Mouse (Mus musculus) ES-CJ7 (cell line): ENCODE measurements at regions not wholly inside any gene's neighbourhood (a gene's known extent, or its start where the extent isn't known, plus 50 kb on each side); places are given as distances from the start of the nearest gene placed in this dataset.
A peak's percentile ranks its signal among the peaks of the same experiment; 100 is the strongest.

ENCODE experiments used
- DNase-seq: peaks from one replicate; pipeline ENCODE4 v3.0.0; 2011; ENCODE audit warnings: low read depth, low spot score

DNA sequence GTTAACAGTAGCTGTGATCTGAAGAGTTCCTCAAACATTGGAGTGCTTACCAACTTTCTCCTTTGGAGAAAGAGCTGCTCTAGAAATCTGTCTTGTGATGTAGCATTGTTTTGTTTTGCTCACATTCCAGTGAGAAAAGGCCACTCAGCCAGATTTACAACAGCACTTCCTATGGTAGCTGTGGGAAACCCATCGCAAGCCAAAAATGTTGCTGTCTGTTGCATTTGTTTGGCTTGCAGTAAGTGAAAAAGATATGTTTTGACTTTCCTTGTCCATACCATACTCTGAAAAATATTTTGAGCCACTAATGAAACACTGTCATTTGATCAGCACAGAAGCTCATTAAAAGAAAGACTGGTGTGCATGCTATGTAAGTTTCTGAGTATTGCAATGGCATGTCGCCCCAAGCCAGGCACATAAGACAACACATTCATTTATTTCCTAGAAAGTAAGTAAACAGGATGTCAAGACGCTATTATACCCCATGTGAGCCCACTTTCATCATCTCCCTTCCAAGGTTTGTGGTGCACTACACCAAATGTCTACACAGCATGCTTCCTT is 66.2 kb downstream of the Car2 start:
- no peak for DNase-seq

DNA sequence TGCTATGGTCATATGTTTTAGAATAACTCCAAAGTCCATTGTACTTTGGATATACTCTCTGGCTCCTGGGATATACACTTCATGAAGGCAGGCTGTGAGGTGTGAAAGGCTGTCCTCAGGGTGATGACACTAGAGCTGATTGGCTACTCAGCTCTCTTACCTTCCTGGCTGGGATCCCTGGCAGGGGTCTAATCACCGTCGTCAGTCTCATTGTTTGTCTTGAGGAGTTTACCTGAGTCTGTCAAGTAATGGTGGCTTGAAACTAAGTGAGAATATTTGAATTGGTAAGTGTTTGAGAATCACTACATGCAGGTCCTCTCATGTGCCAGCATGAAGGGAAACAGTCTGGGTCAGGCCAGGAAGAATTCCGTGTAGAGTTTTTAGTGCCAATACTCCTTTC is 66.9 kb downstream of the Car2 start:
- DNase-seq, result peak; percentile 39

DNA sequence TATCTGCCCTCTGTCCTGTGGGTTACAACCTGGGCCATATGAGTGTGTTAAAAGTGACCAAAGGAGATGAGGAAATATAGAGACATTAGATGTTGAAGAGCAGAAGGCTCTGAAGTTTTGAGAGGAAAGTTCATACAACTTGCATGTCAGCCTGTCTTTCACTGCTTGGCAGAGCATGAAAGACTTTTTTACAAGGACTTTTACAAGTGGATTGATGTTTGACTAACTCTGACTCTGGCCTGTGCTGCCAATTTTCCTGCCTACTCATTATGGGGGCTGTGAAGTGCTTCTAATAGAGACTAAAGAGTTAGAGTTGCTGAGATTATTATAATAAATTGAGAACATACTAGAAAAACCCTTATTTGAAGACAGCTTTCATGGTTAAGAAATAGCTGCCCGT is 71.4 kb downstream of the Car2 start:
- no peak for DNase-seq

GRCm38 (mm10) chr3:14958277-14958676 is 72.2 kb downstream of the Car2 start:
- DNase-seq, result no peak

DNA sequence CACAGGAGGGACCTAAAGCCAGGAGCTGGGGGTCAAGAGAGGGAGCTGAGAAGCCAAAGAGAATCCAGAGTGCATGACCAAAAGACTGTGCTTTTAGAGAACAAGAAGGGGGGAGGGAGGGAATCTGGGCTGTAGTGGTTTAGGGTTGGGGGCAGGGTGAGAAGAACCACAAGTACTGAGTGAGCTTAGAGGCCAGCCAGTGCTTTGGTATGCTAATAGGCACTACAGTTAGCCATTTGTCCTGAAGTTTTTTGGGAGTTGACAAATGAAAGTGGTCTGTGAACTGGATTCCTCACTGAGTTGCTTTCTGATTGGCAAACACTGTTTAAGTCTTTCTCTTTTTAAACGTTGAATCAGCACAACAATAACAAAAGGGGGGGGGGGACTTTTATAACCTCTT is 73.5 kb downstream of the Car2 start:
- peak; percentile 80 for DNase-seq

DNA sequence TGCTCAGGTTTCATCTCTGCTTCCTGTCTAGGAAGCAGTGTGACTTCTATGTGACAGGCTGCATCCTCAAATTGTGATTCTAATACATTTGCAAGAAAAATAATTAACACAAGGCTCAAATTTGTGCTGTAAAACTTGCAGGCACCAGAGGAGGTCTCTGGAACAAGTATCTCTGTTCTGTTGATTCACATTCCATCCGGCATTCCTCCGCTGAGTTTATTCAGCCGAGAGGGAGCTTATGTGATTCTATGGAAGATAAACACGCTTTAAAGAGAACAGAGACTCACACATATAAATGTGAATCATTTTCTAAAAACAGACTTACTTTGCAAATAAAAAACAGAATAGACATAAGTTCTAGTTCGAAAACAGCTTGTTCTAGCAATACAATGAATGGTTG is 78.7 kb downstream of the Car2 start:
- DNase-seq, result no peak

DNA sequence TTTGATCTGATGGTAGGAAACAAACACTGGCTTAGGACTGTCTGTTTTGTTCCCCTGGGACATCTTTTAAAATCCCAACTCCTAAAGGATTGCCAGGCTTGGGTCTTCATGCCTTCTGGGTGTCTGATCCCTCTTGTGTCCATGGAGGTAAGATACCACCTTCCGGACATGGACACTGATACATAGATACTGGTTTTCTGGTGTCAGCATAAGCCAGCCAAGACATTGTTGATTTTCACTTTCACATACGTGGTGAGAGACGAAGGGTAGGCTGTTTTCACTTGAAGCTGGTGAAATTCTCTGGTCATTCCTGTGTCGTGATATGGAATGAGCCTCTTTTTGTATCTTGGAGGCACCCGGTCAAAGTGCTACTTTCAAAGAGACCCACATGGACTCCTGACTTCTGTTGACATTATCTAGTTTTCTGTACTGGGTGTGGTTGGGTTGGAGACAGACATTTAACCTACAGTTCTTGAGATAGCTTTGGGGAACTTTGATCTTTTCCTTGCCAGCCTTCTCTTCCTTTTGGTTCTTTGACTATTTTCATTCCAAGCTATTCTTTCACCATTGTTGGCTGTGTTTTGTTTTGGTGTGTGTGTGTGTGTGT is 79.5 kb downstream of the Car2 start:
- no peak for DNase-seq

DNA sequence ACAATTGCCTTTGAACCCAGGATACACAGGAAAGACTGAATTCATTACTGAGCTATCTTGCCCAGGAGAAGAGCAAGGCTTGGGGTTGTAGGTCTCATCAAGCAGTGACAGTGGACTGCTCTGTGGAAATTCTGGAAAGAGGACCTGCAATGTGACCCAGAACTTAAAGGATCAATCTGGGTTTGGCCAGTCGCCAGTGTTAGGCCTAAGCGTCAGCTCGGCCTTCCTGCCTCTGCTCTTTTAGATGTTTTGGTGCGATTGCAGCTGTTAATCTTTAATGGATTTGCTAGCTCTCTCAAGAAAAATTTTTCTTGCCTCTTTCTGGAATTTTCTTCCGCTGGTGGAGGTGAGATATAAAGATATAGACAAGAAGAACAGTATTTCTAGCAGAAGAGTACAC is 81.2 kb downstream of the Car2 start:
- no peak for DNase-seq

DNA sequence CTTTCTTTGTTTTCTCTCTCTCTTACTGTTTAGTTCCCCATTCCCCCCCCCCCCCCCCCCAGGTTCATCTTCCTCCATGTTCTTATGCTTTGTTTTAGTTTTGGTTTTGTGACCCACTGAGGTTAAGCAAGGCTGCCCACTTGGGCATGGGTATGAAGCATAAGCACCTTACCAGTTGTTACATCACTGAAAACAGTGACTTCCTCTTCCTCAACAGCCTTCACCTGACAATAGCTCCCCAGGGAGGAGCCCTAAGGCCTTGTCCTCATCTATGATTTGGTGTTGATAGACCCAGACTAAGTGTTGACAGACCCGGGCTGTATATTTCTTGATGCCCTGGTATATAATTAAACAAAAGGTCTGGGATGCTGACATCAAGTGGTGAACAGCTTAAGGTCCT is 82.3 kb downstream of the Car2 start:
- no peak for DNase-seq

GRCm38 (mm10) chr3:14969698-14970097 is 83.6 kb downstream of the Car2 start:
- no peak for DNase-seq

DNA sequence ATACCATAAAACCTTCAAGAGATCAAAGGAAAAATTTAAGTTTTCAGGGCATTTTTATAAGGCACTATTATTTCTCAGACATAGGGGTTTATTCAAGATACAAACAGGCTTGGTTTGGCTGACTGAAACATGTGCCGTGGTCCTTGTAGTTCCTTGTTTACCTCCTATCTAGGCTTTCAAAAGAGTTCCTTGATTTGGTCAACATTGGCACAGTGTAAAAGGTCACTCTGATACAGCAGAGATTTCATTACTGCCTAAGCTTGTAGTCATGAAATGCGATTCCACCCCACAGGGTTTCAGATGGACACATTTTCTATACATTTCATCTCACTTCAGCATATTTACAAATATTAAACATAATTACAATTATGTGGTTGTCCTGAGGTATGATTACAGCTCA is 85.6 kb downstream of the Car2 start:
- no peak for DNase-seq

- no peak for DNase-seq
These were observed 88.7 kb downstream of the Car2 start for GRCm38 (mm10) chr3:14974758-14975157.

DNA sequence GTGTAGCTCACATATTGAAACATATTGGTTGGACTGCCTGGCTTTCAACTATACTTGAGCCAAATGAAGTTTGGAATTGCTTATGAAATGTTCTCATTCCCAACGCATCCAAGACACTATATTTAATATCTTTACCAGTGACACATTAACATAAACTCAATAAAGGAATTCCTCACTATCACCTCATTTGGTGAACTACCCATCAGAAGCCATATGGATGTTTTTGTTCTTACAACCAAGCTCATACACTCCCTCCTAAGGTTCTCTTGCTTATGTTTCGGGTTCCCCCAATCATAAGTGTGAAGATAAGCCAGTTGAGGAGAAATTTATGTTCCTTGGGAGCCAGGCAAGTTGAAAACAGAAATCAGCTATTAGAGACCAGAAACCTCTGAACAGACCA is 89.1 kb downstream of the Car2 start:
- DNase-seq, result no peak

GRCm38 (mm10) chr3:14979116-14979613 is 93.1 kb downstream of the Car2 start:
- no peak for DNase-seq

GRCm38 (mm10) chr3:14989635-14990034 is 103.6 kb downstream of the Car2 start:
- DNase-seq, result no peak

DNA sequence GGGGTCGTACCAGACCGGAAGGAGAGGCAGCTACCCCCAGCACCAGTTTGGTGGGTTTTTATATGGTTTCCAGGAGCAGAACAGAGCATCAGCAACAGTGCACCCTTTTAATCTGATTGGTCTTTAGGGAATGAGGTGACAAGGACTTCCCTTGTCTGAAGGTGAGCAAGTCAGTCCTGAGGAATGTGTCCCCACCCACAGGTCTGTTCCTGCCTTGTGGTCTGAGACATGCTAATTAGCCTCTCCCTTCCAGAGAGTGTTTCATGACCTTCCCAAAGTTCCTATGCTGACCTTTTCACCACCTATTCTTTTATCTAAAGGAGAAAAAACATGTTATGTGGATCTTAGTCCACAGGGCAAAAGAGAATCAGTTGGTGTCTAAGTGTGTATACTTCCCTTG is 107.9 kb downstream of the Car2 start:
- peak; percentile 93 for DNase-seq

DNA sequence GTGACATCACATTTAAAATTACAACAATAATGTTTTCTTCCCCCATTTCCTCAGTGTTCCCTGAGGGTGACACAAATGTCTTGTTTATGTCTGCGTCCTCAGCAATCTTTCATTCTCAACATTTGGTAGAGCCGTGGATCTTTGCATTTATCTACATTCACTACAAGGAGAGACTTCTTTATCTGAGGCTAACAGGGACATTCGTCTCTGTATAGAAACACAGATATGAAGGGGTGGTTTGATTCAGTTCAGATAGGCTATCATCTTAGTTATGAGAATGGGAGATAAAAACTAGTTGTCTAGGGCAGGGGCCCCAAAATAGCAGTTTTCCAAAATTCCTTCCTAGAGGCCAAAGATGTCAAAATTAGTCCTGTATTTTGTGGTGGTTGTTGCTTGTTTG is 111.2 kb downstream of the Car2 start:
- no peak for DNase-seq

- peak; percentile 85 for DNase-seq
These were observed 112.4 kb downstream of the Car2 start for GRCm38 (mm10) chr3:14998521-14998920.

GRCm38 (mm10) chr3:14999411-14999810 is 113.3 kb downstream of the Car2 start:
- peak; percentile 57 for DNase-seq

GRCm38 (mm10) chr3:14999914-15000313 is 113.8 kb downstream of the Car2 start:
- peak; percentile 98 for DNase-seq

DNA sequence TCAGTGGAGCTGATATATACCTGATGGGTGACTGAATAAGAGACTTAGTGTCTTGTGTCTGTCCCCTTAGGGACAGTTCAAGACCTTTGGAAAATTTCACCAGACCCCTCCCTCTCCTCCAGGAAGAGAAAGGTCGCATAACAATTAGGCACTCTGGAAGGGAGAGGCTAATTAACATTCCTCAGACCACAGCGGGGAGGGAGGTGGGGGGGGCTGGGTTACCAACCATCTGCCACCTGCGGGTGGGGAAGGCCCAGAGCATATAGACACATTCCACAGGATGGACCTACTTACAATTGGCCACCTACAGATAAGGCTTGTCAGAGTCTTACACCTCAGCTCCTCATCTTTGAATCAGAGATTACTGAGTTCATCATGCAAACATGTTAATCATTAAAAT is 114.6 kb downstream of the Car2 start:
- DNase-seq, result peak; percentile 93

GRCm38 (mm10) chr3:15007821-15008220 is 121.7 kb downstream of the Car2 start:
- DNase-seq, result no peak

DNA sequence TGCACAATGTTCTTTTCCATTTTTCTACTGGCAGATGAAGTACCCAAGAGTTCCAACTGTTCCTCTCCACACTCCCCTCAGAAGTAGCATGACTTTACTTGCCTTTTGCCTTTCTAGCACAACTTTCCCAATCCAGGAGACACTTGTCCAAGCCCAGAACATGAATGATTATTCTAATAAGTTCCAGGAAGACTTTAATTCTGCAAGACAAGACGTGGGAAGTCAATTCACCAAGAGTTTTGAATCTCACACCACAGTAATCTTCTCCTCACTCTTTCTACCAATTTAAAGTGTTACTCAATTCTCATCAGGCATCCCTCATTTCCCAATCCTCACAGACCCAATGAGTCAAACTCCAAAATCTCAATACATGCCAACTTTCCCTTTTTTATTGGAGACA is 122.4 kb downstream of the Car2 start:
- no peak for DNase-seq

DNA sequence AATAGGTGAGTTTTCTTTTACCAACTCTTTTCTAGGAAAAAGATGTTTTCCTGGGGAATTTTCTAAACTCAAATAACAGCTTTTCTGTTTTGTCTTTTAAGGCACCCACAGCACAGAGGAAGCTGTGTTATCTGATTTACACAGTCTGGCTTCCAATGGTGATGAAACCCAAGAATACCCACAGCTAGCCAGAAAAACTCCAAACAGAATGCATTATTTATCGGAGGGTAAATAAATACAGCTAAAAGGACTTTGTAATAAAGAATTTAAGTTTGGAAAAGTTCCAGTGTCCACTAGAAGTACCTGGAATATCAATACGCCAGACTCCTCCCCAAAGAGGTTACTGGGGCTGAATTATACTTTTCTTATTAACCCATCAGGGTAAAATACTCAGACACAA is 123.7 kb downstream of the Car2 start:
- no peak for DNase-seq
